Mouse (Mus musculus) myocyte (in vitro differentiated cells): ENCODE measurements around the gene Ggt5. TPM values are rescaled to one million over a fixed set of nuclear protein-coding genes. Genes with fewer than 3 reads are reported as not detected.

Source experiments
- H3K27me3 ChIP-seq: one replicate; pipeline ENCODE4 v1.6.1; 2011; ENCODE audit not compliant: control insufficient read depth, insufficient read depth, insufficient read length
- H3K36me3 ChIP-seq: one replicate; pipeline ENCODE4 v1.6.1; 2011; ENCODE audit not compliant: control insufficient read depth, insufficient read depth
- H3K4me2 ChIP-seq: one replicate; pipeline ENCODE4 v1.6.1; 2011; ENCODE audit warnings: low read depth, control low read depth
- H3K4me3 ChIP-seq: one replicate; pipeline ENCODE4 v1.5.1; 2011; ENCODE audit warnings: mild to moderate bottlenecking, control low read depth, moderate library complexity
- H3K79me2 ChIP-seq: one replicate; pipeline ENCODE4 v1.6.1; 2011; ENCODE audit not compliant: control insufficient read depth, insufficient read depth
- H3ac ChIP-seq: one replicate; pipeline ENCODE4 v1.6.1; 2011; ENCODE audit not compliant: control insufficient read depth, insufficient read length
- CEBPB ChIP-seq: IDR thresholded peaks from 2 replicates; pipeline ENCODE4 v1.6.1; 2011; ENCODE audit warnings: mild to moderate bottlenecking, moderate library complexity; ENCODE audit not compliant: poor library complexity, insufficient read depth, severe bottlenecking
- E2F4 ChIP-seq: IDR thresholded peaks from one replicate; pipeline ENCODE4 v1.6.1; 2011; ENCODE audit warnings: mild to moderate bottlenecking, control low read depth, moderate library complexity; ENCODE audit not compliant: insufficient read depth
- MAX ChIP-seq: IDR thresholded peaks from one replicate; pipeline ENCODE4 v1.6.1; 2011; ENCODE audit warnings: low read depth, mild to moderate bottlenecking, control low read depth
- MYOD1 ChIP-seq, 3 experiments: IDR thresholded peaks; one replicate each; pipeline ENCODE4 v1.6.1; 2011; ENCODE audit warnings: control low read depth in 2 of 3, low read depth in 2 of 3, mild to moderate bottlenecking in 2 of 3, moderate library complexity in 1 of 3; ENCODE audit not compliant: insufficient read length in 2 of 3, control insufficient read depth in 1 of 3
- MYOG ChIP-seq, 3 experiments: IDR thresholded peaks; one replicate each; pipeline ENCODE4 v1.6.1; 2011; ENCODE audit warnings: control low read depth in 2 of 3, low read depth in 2 of 3, mild to moderate bottlenecking in 2 of 3; ENCODE audit not compliant: insufficient read length in 2 of 3, control insufficient read depth in 1 of 3, insufficient read depth in 1 of 3
- POLR2A ChIP-seq: IDR thresholded peaks from one replicate; pipeline ENCODE4 v1.6.1; 2011; ENCODE audit warnings: low read depth, mild to moderate bottlenecking, control low read depth, moderate library complexity; ENCODE audit not compliant: insufficient read length
- POLR2AphosphoS2 ChIP-seq: IDR thresholded peaks from one replicate; pipeline ENCODE4 v1.6.1; 2011; ENCODE audit warnings: low read depth, control low read depth; ENCODE audit not compliant: insufficient read length
- REST ChIP-seq: IDR thresholded peaks from one replicate; pipeline ENCODE4 v1.6.1; 2011; ENCODE audit warnings: mild to moderate bottlenecking, control low read depth, moderate library complexity; ENCODE audit not compliant: insufficient read depth, insufficient read length
- SRF ChIP-seq: IDR thresholded peaks from one replicate; pipeline ENCODE4 v1.6.1; 2011; ENCODE audit warnings: low read depth; ENCODE audit not compliant: control insufficient read depth, insufficient read length
- TCF12 ChIP-seq: IDR thresholded peaks from one replicate; pipeline ENCODE4 v1.6.1; 2011; ENCODE audit warnings: mild to moderate bottlenecking, control low read depth; ENCODE audit not compliant: poor library complexity, insufficient read depth, severe bottlenecking
- TCF3 ChIP-seq: IDR thresholded peaks from one replicate; pipeline ENCODE4 v1.6.1; 2011; ENCODE audit warnings: low read depth, control low read depth; ENCODE audit not compliant: insufficient read length
- USF1 ChIP-seq: IDR thresholded peaks from one replicate; pipeline ENCODE4 v1.6.1; 2011; ENCODE audit warnings: low read depth, mild to moderate bottlenecking, control low read depth, moderate library complexity
- polyA plus RNA-seq: library from polyadenylated mRNA; unstranded; fragments of >200 nt; fragmentation: generic; extraction: Trizol; gene quantifications from one replicate; pipeline ENCODE4 v1.2.1, GENCODE M21; 2012; ENCODE audit warnings: missing spikeins

The Ggt5 gene
- polyA plus RNA-seq, 1 experiment = 0.22 TPM

DNA sequence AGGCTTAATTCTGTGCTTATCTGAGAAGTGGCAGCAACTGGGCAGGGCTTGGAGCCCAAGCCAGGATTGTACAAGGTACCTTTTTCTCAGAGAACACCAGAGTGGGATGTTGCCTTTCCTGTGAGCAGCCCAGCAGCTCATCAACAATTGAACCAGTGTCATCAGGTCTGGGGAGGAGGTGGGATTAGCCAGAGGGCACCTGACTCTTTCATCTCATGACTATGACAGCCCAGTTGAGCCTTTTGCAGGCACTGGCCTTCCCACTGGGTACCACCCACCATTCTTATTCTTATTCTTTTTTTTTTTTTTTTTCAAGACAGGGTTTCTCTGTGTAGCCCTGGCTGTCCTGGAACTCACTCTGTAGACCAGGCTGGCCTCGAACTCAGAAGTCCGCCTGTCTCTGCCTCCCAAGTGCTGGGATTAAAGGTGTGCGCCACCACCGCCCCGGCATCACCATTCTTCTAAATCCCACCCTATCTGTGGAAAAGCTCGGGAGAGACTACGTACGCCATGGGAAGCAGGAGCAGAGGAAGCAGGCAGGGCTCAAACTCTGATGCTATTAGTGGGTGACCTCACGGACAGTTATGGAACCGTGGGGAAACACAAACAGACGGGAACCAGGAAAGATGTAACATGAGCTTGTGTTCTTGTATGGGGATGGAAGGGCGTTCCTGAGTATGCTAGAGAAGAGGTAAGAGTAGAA, 47.1 kb downstream of the Ggt5 start:
- H3ac ChIP-seq = no peak overlapping the region
- no peak for TF ChIP-seq CEBPB
- no peak for TF ChIP-seq MAX
- no peak for TF ChIP-seq POLR2AphosphoS2
- TF ChIP-seq REST = no peak
- no peak for TF ChIP-seq USF1
- TF ChIP-seq E2F4 = no peak
- H3K27me3 ChIP-seq = peaks cover 17% of the 10 kb centered on the region
- H3K36me3 ChIP-seq = no peaks in the 10 kb centered on the region
- H3K4me2 ChIP-seq = no peak overlapping the region
- no peaks in the 10 kb centered on the region for H3K79me2 ChIP-seq
- no peak overlapping the region for H3K4me3 ChIP-seq

DNA sequence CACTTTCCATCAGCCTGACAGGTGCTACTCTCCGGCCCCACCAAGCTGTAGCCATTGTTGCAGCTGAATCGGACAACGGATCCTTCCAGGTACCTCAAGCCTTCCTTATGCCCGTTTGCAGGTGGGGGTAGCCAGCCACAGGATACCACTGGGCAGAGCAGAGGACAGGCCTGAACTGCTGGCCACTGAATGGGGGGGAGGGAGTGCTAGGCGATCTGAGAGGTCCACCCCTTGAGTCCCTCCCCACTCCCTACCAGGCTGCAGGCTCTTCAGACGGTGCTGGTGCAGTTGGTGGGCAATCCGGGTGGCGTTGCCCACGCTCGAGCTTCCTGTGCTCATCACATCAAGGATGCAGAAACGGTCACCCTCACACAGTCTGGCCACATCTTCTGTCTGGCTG, 48.6 kb downstream of the Ggt5 start:
- no peaks in the 10 kb centered on the region for H3K36me3 ChIP-seq
- H3K4me3 ChIP-seq = no peak overlapping the region
- H3K79me2 ChIP-seq = no peaks in the 10 kb centered on the region
- peaks cover 17% of the 10 kb centered on the region for H3K27me3 ChIP-seq
- TF ChIP-seq MYOD1 (IDR thresholded peaks at IDR 0.05; ENCODE audit: control insufficient read depth in 1 of 3, insufficient read length in 2 of 3, low read depth in 2 of 3) (no peak), SRF (no peak), MAX (no peak), E2F4 (no peak), POLR2A (no peak), MYOG (IDR thresholded peaks at IDR 0.05; ENCODE audit: control insufficient read depth in 1 of 3, insufficient read depth in 1 of 3, insufficient read length in 2 of 3, low read depth in 2 of 3) (no peak), USF1 (no peak), TCF12 (no peak), TCF3 (no peak), CEBPB (no peak), REST (no peak)
- no peak overlapping the region for H3ac ChIP-seq
- H3K4me2 ChIP-seq = no peak overlapping the region

DNA sequence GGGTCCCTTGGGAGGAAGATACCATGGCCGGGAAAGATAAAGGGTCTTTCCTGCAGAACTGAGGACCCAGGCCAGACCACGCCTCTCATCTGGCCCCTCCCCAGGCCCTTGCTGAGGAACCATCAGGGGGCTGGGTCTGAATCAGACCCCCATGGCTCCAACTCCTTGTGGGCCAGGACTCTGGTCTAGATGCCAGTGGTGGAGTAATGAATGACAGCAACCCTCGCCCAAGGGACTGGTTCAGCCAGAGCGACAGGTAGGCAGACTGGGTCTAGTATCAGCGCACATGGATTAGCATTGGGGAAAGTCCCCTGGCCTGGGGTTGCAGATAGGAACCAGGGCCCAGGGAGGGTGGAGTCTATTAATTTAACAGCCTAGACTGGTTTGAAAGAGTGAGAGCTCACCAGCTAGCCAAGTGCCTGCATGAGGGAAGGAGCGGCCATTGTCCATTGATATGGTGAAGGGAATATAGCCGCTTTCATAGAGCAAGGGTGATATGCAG, 52.6 kb downstream of the Ggt5 start:
- Histone ChIP-seq H3K36me3 (no peaks in the 10 kb centered on the region), H3K4me3 (no peak overlapping the region), H3K4me2 (no peak overlapping the region), H3K27me3 (peaks cover 17% of the 10 kb centered on the region), H3K79me2 (no peaks in the 10 kb centered on the region), H3ac (no peak overlapping the region)
- no peak for TF ChIP-seq USF1
- no peak for TF ChIP-seq POLR2AphosphoS2
- TF ChIP-seq POLR2A = no peak
- TF ChIP-seq TCF12 = no peak
- no peak for TF ChIP-seq CEBPB
- TF ChIP-seq MAX = no peak
- TF ChIP-seq TCF3 = no peak
- no peak for TF ChIP-seq E2F4
- TF ChIP-seq MYOG (IDR thresholded peaks at IDR 0.05; ENCODE audit: control insufficient read depth in 1 of 3, insufficient read depth in 1 of 3, insufficient read length in 2 of 3, low read depth in 2 of 3) = no peak
- no peak for TF ChIP-seq MYOD1 (IDR thresholded peaks at IDR 0.05; ENCODE audit: control insufficient read depth in 1 of 3, insufficient read length in 2 of 3, low read depth in 2 of 3)
- TF ChIP-seq REST = no peak
- TF ChIP-seq SRF = no peak

DNA sequence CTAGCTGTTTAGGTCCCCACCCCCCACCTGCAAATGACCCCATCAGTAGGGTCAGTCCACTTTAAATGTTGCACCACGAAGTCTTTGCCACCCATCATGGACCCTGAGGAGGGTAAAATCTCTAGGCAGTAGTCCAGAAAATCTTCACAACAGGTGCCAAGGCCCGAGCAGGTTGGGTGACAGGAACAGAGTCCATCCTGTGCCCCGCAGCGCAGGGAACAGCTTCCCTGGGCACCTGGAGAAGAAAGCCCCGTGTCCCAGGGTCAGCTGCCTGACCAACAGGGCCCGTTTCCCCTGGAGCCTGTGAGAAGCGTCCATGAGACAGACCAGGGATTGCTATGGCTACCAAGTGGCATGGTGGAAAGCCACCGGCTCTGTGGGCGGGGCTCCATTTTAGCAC, 53.3 kb downstream of the Ggt5 start:
- no peaks in the 10 kb centered on the region for H3K36me3 ChIP-seq
- H3K79me2 ChIP-seq = no peaks in the 10 kb centered on the region
- no peak overlapping the region for H3K4me3 ChIP-seq
- TF ChIP-seq REST (no peak), MAX (no peak), SRF (no peak), USF1 (no peak), MYOG (IDR thresholded peaks at IDR 0.05; ENCODE audit: control insufficient read depth in 1 of 3, insufficient read depth in 1 of 3, insufficient read length in 2 of 3, low read depth in 2 of 3) (no peak), MYOD1 (IDR thresholded peaks at IDR 0.05; ENCODE audit: control insufficient read depth in 1 of 3, insufficient read length in 2 of 3, low read depth in 2 of 3) (no peak), POLR2A (no peak), TCF3 (no peak), TCF12 (no peak)
- no peak overlapping the region for H3K4me2 ChIP-seq
- H3K27me3 ChIP-seq = peaks cover 16% of the 10 kb centered on the region
- no peak overlapping the region for H3ac ChIP-seq

DNA sequence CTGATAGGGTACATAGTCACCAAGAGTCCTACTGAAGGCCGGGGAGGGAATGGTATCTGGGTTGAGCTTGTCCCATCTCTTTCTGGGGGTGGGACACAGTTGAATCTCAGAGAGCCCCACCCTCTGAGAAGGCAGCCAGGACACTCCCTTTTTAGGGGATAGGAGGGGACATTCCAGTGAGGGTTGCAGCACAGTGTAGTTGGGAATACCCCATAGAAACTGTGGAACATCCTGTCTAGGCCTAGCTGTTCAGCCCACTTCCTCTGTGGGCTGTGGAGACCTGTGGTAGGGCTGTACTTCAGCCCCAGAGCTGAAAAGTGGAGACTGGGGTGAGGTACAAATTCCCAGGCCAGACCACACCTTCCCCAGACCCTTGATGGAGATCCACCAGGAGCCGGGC, 53.8 kb downstream of the Ggt5 start:
- TF ChIP-seq CEBPB = no peak
- no peak for TF ChIP-seq POLR2AphosphoS2
- TF ChIP-seq SRF = no peak
- no peak for TF ChIP-seq TCF3
- TF ChIP-seq TCF12 = no peak
- TF ChIP-seq E2F4 = no peak
- TF ChIP-seq REST = no peak
- no peak for TF ChIP-seq USF1
- TF ChIP-seq POLR2A = no peak
- no peak for TF ChIP-seq MYOG (IDR thresholded peaks at IDR 0.05; ENCODE audit: control insufficient read depth in 1 of 3, insufficient read depth in 1 of 3, insufficient read length in 2 of 3, low read depth in 2 of 3)
- no peak for TF ChIP-seq MAX
- TF ChIP-seq MYOD1 (IDR thresholded peaks at IDR 0.05; ENCODE audit: control insufficient read depth in 1 of 3, insufficient read length in 2 of 3, low read depth in 2 of 3) = no peak
- Histone ChIP-seq H3K4me2 (no peak overlapping the region), H3K36me3 (no peaks in the 10 kb centered on the region), H3ac (no peak overlapping the region), H3K79me2 (no peaks in the 10 kb centered on the region), H3K4me3 (no peak overlapping the region), H3K27me3 (peaks cover 11% of the 10 kb centered on the region)
